Mouse (Mus musculus) intestine, embryonic 16.5 days (tissue): Measurements from ENCODE around the gene H3f3a. TPM values are rescaled to one million over a fixed set of nuclear protein-coding genes. Genes with fewer than 3 reads are reported as not detected.

Experiments
- ATAC-seq: fragments of 200-750 bp; cut with Nextera tagmentation; 2 replicates; pipeline ENCODE4 v1.8.0; 2017; ENCODE audit warnings: moderate TSS enrichment, moderate library complexity
- H3K27ac ChIP-seq: fragments of 300-500 bp; sonication (generic); 2 replicates; pipeline ENCODE4 v1.5.1; 2014; ENCODE audit warnings: mild to moderate bottlenecking, low read length
- H3K27me3 ChIP-seq: fragments of 300-500 bp; sonication (generic); replicated peaks from 2 replicates; pipeline ENCODE4 v1.6.1; 2014; ENCODE audit warnings: low read length, control low read depth, mixed read lengths; ENCODE audit not compliant: control insufficient read depth, insufficient read depth
- H3K36me3 ChIP-seq: fragments of 300-500 bp; sonication (generic); 2 replicates; pipeline ENCODE4 v1.6.1; 2014; ENCODE audit warnings: low read length, control low read depth; ENCODE audit not compliant: control insufficient read depth, insufficient read depth
- H3K4me1 ChIP-seq: fragments of 300-500 bp; sonication (generic); 2 replicates; pipeline ENCODE4 v1.6.1; 2014; ENCODE audit warnings: low read length, control low read depth, mixed read lengths; ENCODE audit not compliant: control insufficient read depth, insufficient read depth
- H3K4me2 ChIP-seq: fragments of 300-500 bp; sonication (generic); 2 replicates; pipeline ENCODE4 v1.6.1; 2014; ENCODE audit warnings: low read depth, low read length, control low read depth
- H3K4me3 ChIP-seq: fragments of 300-500 bp; sonication (generic); 2 replicates; pipeline ENCODE4 v1.5.1; 2014; ENCODE audit warnings: mild to moderate bottlenecking, low read length
- H3K9ac ChIP-seq: fragments of 300-500 bp; sonication (generic); 2 replicates; pipeline ENCODE4 v1.6.1; 2014; ENCODE audit warnings: low read depth, low read length
- H3K9me3 ChIP-seq: fragments of 300-500 bp; sonication (generic); 2 replicates; pipeline ENCODE4 v1.6.1; 2016; ENCODE audit warnings: low read length, control low read depth; ENCODE audit not compliant: control insufficient read depth
- WGBS: fragments of 180-500 bp; shearing (Covaris S2); extraction: QIAGEN DNeasy Blood & Tissue Kit; methylation state at CpG from one replicate; pipeline ENCODE4 v1.1.7; 2014; 5-methylcytosine and 5-hydroxymethylcytosine counted together
- polyA plus RNA-seq: library from polyadenylated mRNA; unstranded; fragments of >200 nt; fragmentation: Nextera tagmentation; extraction: Ambion mirVana; gene quantifications from 2 replicates; pipeline ENCODE4 v1.2.1, GENCODE M21; 2015

H3f3a gene
- polyA plus RNA-seq, 1 experiment from 2014 or later: 1,810 TPM

DNA sequence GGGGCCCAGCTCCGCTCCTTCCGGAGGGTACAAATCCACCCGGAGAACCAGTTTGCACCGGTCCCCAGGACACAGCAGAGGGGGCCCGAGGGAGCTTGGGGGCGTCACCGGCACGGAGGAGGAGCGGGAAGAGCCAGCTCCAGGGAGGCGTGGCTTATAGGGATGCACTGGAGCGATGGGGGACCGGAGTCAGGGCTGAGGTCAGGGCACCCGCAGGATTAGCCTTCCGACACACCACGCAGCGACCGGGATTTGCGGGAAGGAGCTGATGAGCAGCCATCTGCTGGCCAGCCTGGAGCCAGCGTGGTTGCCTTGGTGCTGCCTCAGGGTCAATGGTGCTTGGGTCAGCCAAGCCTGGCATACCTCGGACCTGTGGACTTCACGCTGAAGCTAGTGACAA lies 19.6 kb downstream of the H3f3a start:
- H3K27ac ChIP-seq: peak overlapping the region; percentile 20; the same call in 1 of the 2 replicates
- WGBS: 2% methylated on average over 21 of the region's 21 CpGs
- peak overlapping the region; percentile 67 for H3K9ac ChIP-seq
- H3K4me2 ChIP-seq: peak overlapping the region; percentile 92
- H3K9me3 ChIP-seq: no peaks in the 10 kb centered on the region
- peak overlapping the region; percentile 49 for H3K4me3 ChIP-seq
- no peaks in the 10 kb centered on the region for H3K27me3 ChIP-seq
- peak; percentile 63 for ATAC-seq
- H3K4me1 ChIP-seq: peaks cover 11% of the 10 kb centered on the region
- H3K36me3 ChIP-seq: no peaks in the 10 kb centered on the region

DNA sequence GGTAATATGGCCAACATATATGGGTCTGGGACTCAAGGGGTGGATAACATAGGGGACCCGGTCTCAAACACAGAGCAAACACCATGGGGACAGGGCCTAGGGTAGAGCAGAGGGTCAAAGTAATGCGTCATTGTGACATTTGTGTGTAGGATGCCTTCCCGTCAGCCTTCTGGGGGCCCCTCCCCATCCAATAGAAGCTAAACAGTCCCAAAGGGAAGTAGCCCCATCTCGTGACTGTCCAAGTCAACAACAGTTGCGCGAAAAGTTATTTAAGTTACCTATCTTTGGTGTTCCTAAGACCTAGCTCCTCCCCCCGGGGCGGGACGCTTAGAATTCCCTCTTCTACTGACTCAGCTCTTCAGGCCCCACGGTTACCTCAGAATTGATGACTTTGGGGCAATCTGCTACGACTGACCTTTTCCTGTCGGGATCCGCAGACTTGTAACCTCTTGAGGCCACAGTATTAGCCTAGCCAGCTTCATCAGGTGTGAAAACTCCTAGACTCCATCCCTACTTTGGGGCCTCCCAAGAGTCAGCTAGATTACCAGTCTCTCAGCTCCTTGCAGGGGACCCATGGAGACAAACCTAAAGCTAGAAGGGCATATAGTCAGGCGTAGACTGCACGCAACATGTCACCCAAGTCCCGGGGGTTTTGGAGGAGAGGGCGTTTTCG lies 20.2 kb downstream of the H3f3a start:
- Histone ChIP-seq H3K9me3 (no peaks in the 10 kb centered on the region), H3K4me2 (peak overlapping the region; percentile 92), H3K27ac (peak overlapping the region; percentile 20), H3K27me3 (no peaks in the 10 kb centered on the region), H3K4me1 (peaks cover 11% of the 10 kb centered on the region), H3K36me3 (no peaks in the 10 kb centered on the region), H3K4me3 (peak overlapping the region; percentile 49), H3K9ac (peak overlapping the region; percentile 67)
- WGBS: 10% methylated on average over 18 of the region's 18 CpGs
- ATAC-seq: peak; percentile 80

DNA sequence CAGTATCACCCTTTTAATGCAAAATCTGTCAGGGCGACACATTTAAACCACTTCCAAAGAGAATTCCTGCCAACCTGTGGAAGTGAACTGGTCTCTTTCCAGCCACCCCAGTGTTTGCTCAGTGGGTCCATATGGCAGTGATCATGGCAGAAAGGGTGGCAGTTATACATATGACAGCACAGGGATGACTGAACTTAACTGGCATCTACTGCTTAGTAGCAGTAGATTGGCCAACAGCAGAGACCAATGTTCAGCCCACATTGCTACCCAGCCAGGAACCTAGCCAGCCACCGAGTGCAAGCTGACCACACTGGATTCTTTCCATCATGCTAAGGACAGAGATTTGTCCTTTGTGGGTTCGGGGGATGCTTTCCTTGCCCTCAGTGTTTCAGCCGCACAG lies 20.9 kb downstream of the H3f3a start:
- 89% methylated on average over 4 of the region's 4 CpGs for WGBS
- no peak overlapping the region for H3K4me2 ChIP-seq
- no peak overlapping the region for H3K27ac ChIP-seq
- H3K9me3 ChIP-seq: no peaks in the 10 kb centered on the region
- no peak overlapping the region for H3K9ac ChIP-seq
- no peaks in the 10 kb centered on the region for H3K27me3 ChIP-seq
- H3K4me3 ChIP-seq: no peak overlapping the region
- ATAC-seq: no peak
- no peaks in the 10 kb centered on the region for H3K36me3 ChIP-seq
- peaks cover 11% of the 10 kb centered on the region for H3K4me1 ChIP-seq

DNA sequence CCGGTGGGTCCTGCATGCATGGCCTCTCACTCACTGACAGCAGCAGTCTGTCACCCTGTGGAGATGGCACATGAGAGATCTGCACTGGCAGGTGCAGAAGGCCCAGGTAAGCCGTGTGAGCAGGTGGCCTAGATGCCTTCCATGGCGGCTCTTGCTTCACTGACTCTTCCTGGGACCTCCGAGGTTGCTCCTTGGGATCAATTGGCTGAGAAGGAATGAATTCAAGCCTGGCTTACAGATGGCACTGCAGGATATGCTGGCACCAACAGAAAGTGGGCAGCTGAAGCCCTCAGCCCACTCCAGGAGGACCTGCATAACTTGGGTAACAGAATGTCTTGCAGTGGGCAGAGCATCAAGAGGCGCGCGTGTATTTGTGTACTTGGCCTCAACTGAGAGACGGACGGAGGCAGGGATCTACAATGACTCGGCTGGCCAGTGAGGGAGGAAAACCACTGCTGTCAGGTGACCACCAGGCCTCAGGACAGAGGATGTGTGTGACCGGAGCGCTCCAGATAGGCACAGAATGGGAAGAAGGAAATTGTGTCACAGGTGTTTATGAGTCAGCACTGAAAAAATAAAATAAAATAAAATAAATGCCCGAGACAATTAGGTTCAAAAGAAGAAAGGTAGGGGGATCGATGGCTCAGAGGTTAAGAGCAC lies 21.8 kb downstream of the H3f3a start:
- H3K4me3 ChIP-seq: no peak overlapping the region
- H3K9ac ChIP-seq: no peak overlapping the region
- ATAC-seq: no peak
- no peak overlapping the region for H3K27ac ChIP-seq
- H3K9me3 ChIP-seq: no peaks in the 10 kb centered on the region
- H3K27me3 ChIP-seq: no peaks in the 10 kb centered on the region
- H3K4me1 ChIP-seq: peaks cover 11% of the 10 kb centered on the region
- H3K36me3 ChIP-seq: no peaks in the 10 kb centered on the region
- no peak overlapping the region for H3K4me2 ChIP-seq
- WGBS: 87% methylated on average over 14 of the region's 14 CpGs

DNA sequence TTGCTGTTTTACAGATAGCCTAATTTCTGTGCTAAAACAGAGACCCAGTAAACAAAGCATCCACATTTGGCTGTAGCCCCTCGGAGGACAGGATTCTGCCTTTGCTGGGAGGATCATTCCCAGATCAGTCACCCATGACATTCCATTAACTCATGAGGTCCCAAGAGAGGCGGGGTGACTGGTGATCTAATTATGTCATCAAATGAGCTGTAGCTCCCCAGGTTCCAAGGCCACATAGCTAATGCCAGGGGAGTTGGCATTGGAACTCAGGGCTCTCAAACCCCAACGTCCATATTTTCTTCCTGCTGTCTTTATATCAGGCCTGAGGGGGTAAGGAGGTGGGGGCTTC lies 30.2 kb downstream of the H3f3a start:
- peak overlapping the region; percentile 81 for H3K27ac ChIP-seq
- no peak for ATAC-seq
- no peak overlapping the region for H3K9ac ChIP-seq
- H3K4me1 ChIP-seq: peaks cover 16% of the 10 kb centered on the region
- no peak overlapping the region for H3K4me3 ChIP-seq
- WGBS: 45% methylated on average over 3 of the region's 3 CpGs
- no peak overlapping the region for H3K4me2 ChIP-seq
- H3K9me3 ChIP-seq: no peaks in the 10 kb centered on the region
- no peaks in the 10 kb centered on the region for H3K36me3 ChIP-seq
- no peaks in the 10 kb centered on the region for H3K27me3 ChIP-seq

DNA sequence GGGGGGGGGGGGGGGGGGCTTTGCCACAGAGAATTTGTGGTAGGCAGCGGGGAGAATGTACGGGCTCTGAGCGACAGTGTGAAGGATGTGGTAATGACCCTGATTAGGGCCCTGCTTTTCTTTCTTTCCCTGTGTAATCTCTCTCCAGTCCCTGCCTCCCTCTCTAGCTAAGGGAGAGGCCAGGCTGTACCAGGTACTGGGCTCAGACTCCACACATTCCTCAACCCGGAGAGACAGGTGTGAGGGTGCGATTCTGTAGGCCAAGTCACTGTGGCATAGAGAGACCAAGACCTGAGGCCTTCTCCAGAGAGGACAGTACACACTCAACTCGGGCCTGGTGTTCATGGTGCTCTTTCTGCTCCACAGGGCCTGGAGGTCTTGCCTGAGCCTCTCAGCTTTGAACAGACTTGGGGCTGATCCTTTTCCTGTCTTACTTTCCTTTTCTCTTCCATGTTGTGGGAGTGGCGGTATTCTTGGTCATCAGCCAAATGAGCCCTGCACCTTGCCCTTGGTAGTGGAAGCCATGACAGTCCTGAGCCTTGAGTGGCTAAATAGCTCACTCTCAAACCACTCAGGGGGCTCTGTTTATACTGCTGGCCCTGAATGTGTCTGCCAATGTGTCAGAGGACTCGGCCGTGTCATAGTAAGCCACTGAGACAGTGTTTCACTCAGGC lies 30.7 kb downstream of the H3f3a start:
- no peak overlapping the region for H3K9ac ChIP-seq
- 60% methylated on average over 9 of the region's 9 CpGs for WGBS
- no peaks in the 10 kb centered on the region for H3K9me3 ChIP-seq
- H3K27ac ChIP-seq: peak overlapping the region; percentile 81
- H3K4me3 ChIP-seq: no peak overlapping the region
- no peaks in the 10 kb centered on the region for H3K27me3 ChIP-seq
- H3K4me2 ChIP-seq: no peak overlapping the region
- no peaks in the 10 kb centered on the region for H3K36me3 ChIP-seq
- 0 out of 2 replicates have a peak, but pooled peaks have one; percentile 9 for ATAC-seq
- peaks cover 16% of the 10 kb centered on the region for H3K4me1 ChIP-seq

DNA sequence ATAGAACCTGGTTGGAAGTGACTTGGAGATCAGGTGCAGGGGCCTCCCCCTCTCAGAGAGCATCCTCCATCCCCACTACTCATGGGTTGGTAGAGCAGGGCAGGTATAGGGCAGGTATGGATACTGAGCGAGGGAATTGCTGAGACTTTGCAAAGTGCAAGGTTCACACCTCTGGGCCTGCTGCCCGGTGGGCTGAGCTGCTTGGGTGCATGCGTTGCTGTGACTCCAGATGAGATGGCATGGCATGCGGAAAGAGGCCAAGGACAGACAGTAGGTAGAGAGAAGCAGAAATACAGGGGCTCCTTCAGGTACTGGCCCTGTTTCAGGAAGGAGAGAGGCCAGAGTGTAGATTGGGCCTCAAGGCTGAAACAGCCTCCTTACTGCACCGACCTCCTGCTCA lies 32.5 kb downstream of the H3f3a start:
- H3K27ac ChIP-seq: peak overlapping the region; percentile 98
- H3K27me3 ChIP-seq: no peaks in the 10 kb centered on the region
- H3K4me1 ChIP-seq: peaks cover 21% of the 10 kb centered on the region
- no peaks in the 10 kb centered on the region for H3K36me3 ChIP-seq
- H3K9me3 ChIP-seq: no peaks in the 10 kb centered on the region
- no peak overlapping the region for H3K4me3 ChIP-seq
- peak; percentile 50 for ATAC-seq
- 54% methylated on average over 5 of the region's 5 CpGs for WGBS
- no peak overlapping the region; the same call in 1 of the 2 replicates for H3K4me2 ChIP-seq
- H3K9ac ChIP-seq: peak overlapping the region; percentile 45; the same call in 1 of the 2 replicates

DNA sequence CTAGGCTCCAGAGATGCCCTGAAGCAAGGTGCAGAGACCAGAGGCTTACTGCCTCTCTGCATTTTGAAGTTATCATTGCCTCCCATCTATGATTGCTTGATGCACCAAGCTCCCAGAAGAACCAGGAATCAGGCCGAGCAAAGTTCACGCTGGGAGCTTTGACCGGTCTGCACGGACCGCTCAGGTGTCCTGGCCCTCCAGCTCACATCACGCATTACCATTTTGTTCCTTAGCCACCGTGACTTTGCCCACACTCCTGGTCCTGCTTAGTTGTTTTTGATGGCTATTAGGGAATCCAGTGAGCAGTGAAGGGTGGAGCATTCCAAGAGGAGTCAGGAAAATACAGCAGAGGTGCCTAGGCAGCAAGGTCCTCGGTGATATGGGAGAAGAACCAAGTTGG lies 33.5 kb downstream of the H3f3a start:
- H3K4me2 ChIP-seq: 0 out of 2 replicates have a peak overlapping the region, but pooled peaks have one; percentile 1
- H3K36me3 ChIP-seq: no peaks in the 10 kb centered on the region
- no peaks in the 10 kb centered on the region for H3K27me3 ChIP-seq
- peaks cover 30% of the 10 kb centered on the region for H3K4me1 ChIP-seq
- peak overlapping the region; percentile 98 for H3K27ac ChIP-seq
- H3K9ac ChIP-seq: no peak overlapping the region
- no peaks in the 10 kb centered on the region for H3K9me3 ChIP-seq
- no peak for ATAC-seq
- 82% methylated on average over 8 of the region's 8 CpGs for WGBS
- H3K4me3 ChIP-seq: no peak overlapping the region

DNA sequence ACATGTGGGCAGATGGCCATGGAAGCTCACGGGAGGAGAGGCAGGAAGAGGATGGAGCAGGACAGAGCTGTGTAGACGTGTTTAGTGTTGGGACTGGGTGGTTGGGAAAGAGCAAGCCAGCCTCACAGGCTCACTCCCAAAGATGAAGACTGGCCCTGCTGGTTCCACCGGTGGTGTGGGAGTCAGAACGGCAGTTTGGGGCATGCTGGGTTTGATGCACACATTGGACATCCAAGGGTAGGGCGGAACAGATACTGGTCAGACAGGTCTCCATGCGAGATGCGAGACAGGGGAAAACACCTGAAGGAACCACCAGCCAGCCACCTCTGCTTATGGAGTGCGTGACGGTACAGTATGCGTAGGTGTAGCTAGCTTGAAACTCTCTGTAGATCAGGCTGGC lies 34.8 kb downstream of the H3f3a start:
- peaks cover 32% of the 10 kb centered on the region for H3K4me1 ChIP-seq
- H3K36me3 ChIP-seq: no peaks in the 10 kb centered on the region
- peak overlapping the region; percentile 77 for H3K4me3 ChIP-seq
- peak overlapping the region; percentile 93 for H3K4me2 ChIP-seq
- no peak for ATAC-seq
- H3K9me3 ChIP-seq: no peaks in the 10 kb centered on the region; the same call in 1 of the 2 replicates
- no peaks in the 10 kb centered on the region for H3K27me3 ChIP-seq
- WGBS: 81% methylated on average over 10 of the region's 10 CpGs
- peak overlapping the region; percentile 96; the same call in 1 of the 2 replicates for H3K9ac ChIP-seq
- H3K27ac ChIP-seq: peak overlapping the region; percentile 100
